Mouse (Mus musculus) liver, adult 2 months (tissue): ENCODE data around the gene Il2ra. TPM values are rescaled to one million over a fixed set of nuclear protein-coding genes. Genes with fewer than 3 reads are reported as not detected.
"Not testable (repeated sequence)": the region's sequence is repeated elsewhere in the genome, so short reads cannot be mapped to it uniquely, and the experiment has no call there.

ENCODE experiments used
- DNase-seq: peaks from one replicate; pipeline ENCODE4 v3.0.0-alpha.2; 2011; ENCODE audit warnings: low read depth, low spot score; ENCODE audit errors: extremely low read depth
- H3K27ac ChIP-seq: fragments of 200-500 bp; replicated peaks from 2 replicates; pipeline ENCODE4 v1.5.1; 2012; ENCODE audit warnings: low read depth, mild to moderate bottlenecking, control low read depth, inconsistent platforms, low read length; ENCODE audit not compliant: insufficient read depth
- H3K27me3 ChIP-seq: fragments of 200-500 bp; 2 replicates; pipeline ENCODE4 v1.6.1; 2012; ENCODE audit warnings: mild to moderate bottlenecking, moderate library complexity, low read length, inconsistent platforms; ENCODE audit not compliant: control insufficient read depth, insufficient read depth
- H3K36me3 ChIP-seq: fragments of 200-500 bp; 2 replicates; pipeline ENCODE4 v1.6.1; 2012; ENCODE audit warnings: low read length, inconsistent platforms; ENCODE audit not compliant: control insufficient read depth, insufficient read depth
- H3K4me1 ChIP-seq: fragments of 200-500 bp; 2 replicates; pipeline ENCODE4 v1.6.1; 2011; ENCODE audit warnings: low read length; ENCODE audit not compliant: control insufficient read depth, insufficient read depth
- H3K4me3 ChIP-seq: fragments of 200-500 bp; 2 replicates; pipeline ENCODE4 v1.5.1; 2011; ENCODE audit warnings: low read depth, mild to moderate bottlenecking, control low read depth, low read length, moderate library complexity; ENCODE audit not compliant: insufficient read depth
- H3K79me2 ChIP-seq: fragments of 200-500 bp; 2 replicates; pipeline ENCODE4 v1.6.1; 2012; ENCODE audit warnings: inconsistent platforms, mild to moderate bottlenecking, low read length, moderate library complexity; ENCODE audit not compliant: control insufficient read depth, insufficient read depth
- H3K9ac ChIP-seq: fragments of 200-500 bp; 2 replicates; pipeline ENCODE4 v1.6.1; 2012; ENCODE audit warnings: low read depth, mild to moderate bottlenecking, control low read depth, inconsistent platforms, low read length
- CTCF ChIP-seq: fragments of 200-500 bp; IDR thresholded peaks from 2 replicates; pipeline ENCODE4 v1.5.1; 2011; ENCODE audit warnings: low read depth, low read length, control low read depth
- POLR2A ChIP-seq: fragments of 200-500 bp; IDR thresholded peaks from 2 replicates; pipeline ENCODE4 v1.6.1; 2011; ENCODE audit warnings: low read length, control low read depth; ENCODE audit not compliant: insufficient read depth; ENCODE audit errors: extremely low read depth
- WGBS: fragments of 180-500 bp; shearing (Covaris S2); methylation state at CpG from one replicate; pipeline ENCODE4 v1.1.7; 2018; 5-methylcytosine and 5-hydroxymethylcytosine counted together
- polyA plus RNA-seq: library from polyadenylated mRNA; depleted of rRNA; stranded (reverse); fragments of >200 nt; gene quantifications from 2 replicates; pipeline ENCODE4 v1.2.3, GENCODE M21; 2012
- total RNA-seq: library from RNA; depleted of rRNA; stranded (reverse); fragments of >200 nt; gene quantifications from 2 replicates; pipeline ENCODE4 v1.2.3, GENCODE M21; 2014

Gene Il2ra
- total and polyA plus RNA-seq, 2 experiments: 0.04 to 0.09 TPM

DNA sequence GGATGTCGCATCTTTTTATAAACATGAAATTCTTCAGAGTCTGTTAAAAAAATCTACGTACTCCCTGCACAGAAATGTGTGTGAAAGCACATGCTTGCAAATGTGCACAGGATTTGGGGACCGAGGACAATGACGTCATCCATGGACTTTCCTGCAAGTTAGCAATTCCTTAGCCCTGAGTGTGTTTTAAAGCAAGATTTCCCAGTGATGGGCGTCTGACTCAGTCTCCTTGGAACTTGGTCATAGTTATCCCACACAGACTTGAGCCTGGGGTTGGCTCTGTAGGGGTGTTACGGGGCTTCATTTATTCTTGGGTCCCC, 64.1 kb downstream of the Il2ra start:
- 21% methylated on average over 6 of the region's 6 CpGs for WGBS
- peak overlapping the region; percentile 90 for H3K27ac ChIP-seq
- H3K4me3 ChIP-seq: peak overlapping the region; percentile 84
- H3K4me1 ChIP-seq: peaks cover 27% of the 10 kb centered on the region
- H3K27me3 ChIP-seq: no peaks in the 10 kb centered on the region
- peak; percentile 56 for DNase-seq
- peak overlapping the region; percentile 94 for H3K9ac ChIP-seq
- TF ChIP-seq POLR2A (no peak), CTCF (no peak)
- H3K79me2 ChIP-seq: peaks cover 24% of the 10 kb centered on the region
- peaks cover 10% of the 10 kb centered on the region; the same call in 1 of the 2 replicates for H3K36me3 ChIP-seq

DNA sequence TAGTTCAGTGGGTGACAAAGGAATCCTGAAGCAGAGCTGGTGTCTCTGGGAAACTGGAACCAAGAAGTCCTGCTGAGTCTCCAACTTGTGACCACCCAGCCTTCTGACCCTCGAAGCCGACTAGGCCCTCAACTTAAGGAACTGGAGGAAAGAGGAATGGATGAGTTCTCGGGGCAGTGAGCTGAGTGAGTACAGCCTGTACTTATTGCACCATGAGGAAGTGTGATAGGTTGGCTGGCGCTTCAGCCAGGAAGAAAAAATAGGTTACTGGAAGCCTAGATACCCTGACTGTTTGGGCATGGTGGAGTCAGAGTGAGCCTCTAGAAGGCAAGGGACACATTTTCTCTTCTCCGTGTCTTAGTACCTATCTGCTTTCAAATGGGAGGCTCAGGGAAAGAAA, 65.9 kb downstream of the Il2ra start:
- peaks cover 10% of the 10 kb centered on the region; the same call in 1 of the 2 replicates for H3K36me3 ChIP-seq
- H3K4me1 ChIP-seq: peaks cover 39% of the 10 kb centered on the region
- H3K79me2 ChIP-seq: peaks cover 26% of the 10 kb centered on the region
- TF ChIP-seq CTCF (no peak), POLR2A (no peak)
- DNase-seq: peak; percentile 71
- no peaks in the 10 kb centered on the region for H3K27me3 ChIP-seq
- no peak overlapping the region for H3K9ac ChIP-seq
- 30% methylated on average over 5 of the region's 5 CpGs for WGBS
- H3K27ac ChIP-seq: peak overlapping the region; percentile 34
- H3K4me3 ChIP-seq: no peak overlapping the region

DNA sequence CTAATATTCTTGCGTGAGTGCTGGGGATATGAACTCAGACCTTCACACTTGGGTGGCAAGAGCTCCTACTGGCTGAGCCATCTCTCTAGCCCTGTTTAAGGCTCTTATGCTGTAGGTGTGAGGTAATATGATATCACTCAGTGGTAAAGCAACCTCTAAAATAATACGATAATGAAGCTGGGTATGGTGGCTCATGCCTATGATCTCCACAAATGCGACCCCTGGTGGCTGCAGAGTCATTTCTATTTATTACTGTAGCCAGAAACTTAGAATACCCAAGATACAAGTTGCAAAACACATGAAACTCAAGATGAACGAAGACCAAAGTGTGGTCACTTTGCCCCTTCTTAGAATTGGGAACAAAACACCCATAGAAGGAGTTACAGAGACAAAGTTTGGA, 67.5 kb downstream of the Il2ra start:
- peaks cover 33% of the 10 kb centered on the region for H3K79me2 ChIP-seq
- H3K27me3 ChIP-seq, H3K9ac ChIP-seq, DNase-seq, H3K4me3 ChIP-seq: not testable (repeated sequence)
- H3K36me3 ChIP-seq: peaks cover 12% of the 10 kb centered on the region; the same call in 1 of the 2 replicates
- H3K4me1 ChIP-seq: peaks cover 42% of the 10 kb centered on the region
- peak overlapping the region; percentile 13; the same call in 1 of the 2 replicates for H3K27ac ChIP-seq
- TF ChIP-seq CTCF: peak; percentile 41
- WGBS: 41% methylated on average over 4 of the region's 4 CpGs

GRCm38 (mm10) chr2:11712483-11712990, 69.9 kb downstream of the Il2ra start:
- H3K27ac ChIP-seq: peak overlapping the region; percentile 82
- peaks cover 56% of the 10 kb centered on the region for H3K4me1 ChIP-seq
- 25% methylated on average over 6 of the region's 6 CpGs for WGBS
- H3K4me3 ChIP-seq: no peak overlapping the region
- no peaks in the 10 kb centered on the region for H3K27me3 ChIP-seq
- H3K79me2 ChIP-seq: peaks cover 20% of the 10 kb centered on the region; the same call in 1 of the 2 replicates
- no peak overlapping the region; the same call in 1 of the 2 replicates for H3K9ac ChIP-seq
- H3K36me3 ChIP-seq: peaks cover 17% of the 10 kb centered on the region
- peak; percentile 59 for DNase-seq
- TF ChIP-seq CTCF (no peak), POLR2A (no peak)

DNA sequence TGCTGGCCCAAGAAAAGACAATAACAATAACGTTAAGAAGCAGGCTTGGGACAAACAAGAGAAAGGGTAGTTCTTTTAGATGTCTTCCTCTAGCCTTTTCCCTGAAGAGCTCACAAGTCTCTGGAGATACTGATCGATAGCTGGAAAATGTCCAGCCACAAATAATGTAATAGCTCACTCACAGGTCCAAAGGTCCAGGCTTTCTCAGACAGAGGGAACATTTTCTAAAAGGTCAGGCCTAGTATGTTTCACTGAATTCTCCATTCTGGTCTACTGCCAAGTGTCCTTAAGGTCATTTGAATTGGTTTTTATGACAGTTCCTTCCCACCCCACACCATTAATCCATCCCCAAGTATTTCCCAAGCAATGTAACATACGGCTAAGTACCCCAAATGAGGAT, 70.4 kb downstream of the Il2ra start:
- 12% methylated on average over 3 of the region's 3 CpGs for WGBS
- peaks cover 21% of the 10 kb centered on the region for H3K36me3 ChIP-seq
- peak overlapping the region; percentile 82 for H3K27ac ChIP-seq
- peaks cover 17% of the 10 kb centered on the region; the same call in 1 of the 2 replicates for H3K79me2 ChIP-seq
- TF ChIP-seq CTCF (no peak), POLR2A (no peak)
- DNase-seq: peak; percentile 99
- no peaks in the 10 kb centered on the region for H3K27me3 ChIP-seq
- no peak overlapping the region for H3K9ac ChIP-seq
- H3K4me3 ChIP-seq: no peak overlapping the region
- H3K4me1 ChIP-seq: peaks cover 55% of the 10 kb centered on the region

DNA sequence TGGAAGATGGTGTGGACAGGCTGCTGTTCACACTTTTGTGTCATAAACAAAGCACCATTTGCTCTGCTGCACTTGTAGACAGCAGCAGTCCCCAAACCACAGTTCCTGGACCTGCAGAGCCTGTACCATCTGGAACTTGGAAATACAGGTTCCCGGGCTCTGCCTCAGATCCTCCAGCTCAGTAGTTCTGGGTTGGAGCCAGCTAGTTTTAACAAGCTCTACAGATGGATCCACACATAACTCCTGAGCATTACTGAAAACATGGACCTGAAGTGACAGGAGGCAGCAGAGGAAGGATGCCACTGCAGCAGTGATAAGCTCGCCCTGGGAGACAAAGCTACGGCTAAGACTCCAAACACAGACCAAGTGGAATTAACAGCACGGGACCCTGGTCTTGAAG, 71.9 kb downstream of the Il2ra start:
- Histone ChIP-seq H3K4me1 (peaks cover 49% of the 10 kb centered on the region), H3K36me3 (peaks cover 30% of the 10 kb centered on the region), H3K27ac (0 out of 2 replicates have a peak overlapping the region, but pooled peaks have one; percentile 6), H3K27me3 (no peaks in the 10 kb centered on the region), H3K4me3 (no peak overlapping the region), H3K79me2 (peaks cover 14% of the 10 kb centered on the region; the same call in 1 of the 2 replicates), H3K9ac (no peak overlapping the region)
- no peak for DNase-seq
- TF ChIP-seq POLR2A: no peak
- TF ChIP-seq CTCF: no peak
- 77% methylated on average over 4 of the region's 4 CpGs for WGBS
